Mouse (Mus musculus) neural tube, embryonic 14.5 days (tissue): ENCODE measurements around the gene Fgr. TPM values are rescaled to one million over a fixed set of nuclear protein-coding genes. Genes with fewer than 3 reads are reported as not detected.

Experiments
- ATAC-seq: fragments of 200-750 bp; cut with Nextera tagmentation; 2 replicates; pipeline ENCODE4 v1.8.0; 2017; ENCODE audit warnings: low read depth, mild to moderate bottlenecking, moderate TSS enrichment, moderate library complexity
- H3K27ac ChIP-seq: fragments of 300-500 bp; sonication (generic); 2 replicates; pipeline ENCODE4 v1.5.1; 2014; ENCODE audit warnings: low read depth, mild to moderate bottlenecking, control low read depth, low read length, moderate library complexity, mixed read lengths
- H3K27me3 ChIP-seq: fragments of 300-500 bp; sonication (generic); 2 replicates; pipeline ENCODE4 v1.6.1; 2014; ENCODE audit warnings: low read length; ENCODE audit not compliant: control insufficient read depth, insufficient read depth
- H3K36me3 ChIP-seq: fragments of 300-500 bp; sonication (generic); 2 replicates; pipeline ENCODE4 v1.6.1; 2014; ENCODE audit warnings: low read length, mixed read lengths; ENCODE audit not compliant: control insufficient read depth, insufficient read depth
- H3K4me1 ChIP-seq: fragments of 300-500 bp; sonication (generic); 2 replicates; pipeline ENCODE4 v1.6.1; 2014; ENCODE audit warnings: low read length; ENCODE audit not compliant: control insufficient read depth, insufficient read depth
- H3K4me2 ChIP-seq: fragments of 300-500 bp; sonication (generic); 2 replicates; pipeline ENCODE4 v1.6.1; 2014; ENCODE audit warnings: mild to moderate bottlenecking, low read depth, low read length, control low read depth
- H3K4me3 ChIP-seq: fragments of 300-500 bp; sonication (generic); 2 replicates; pipeline ENCODE4 v1.5.1; 2014; ENCODE audit warnings: low read depth, low read length, control low read depth, mixed read lengths
- H3K9ac ChIP-seq: fragments of 300-500 bp; sonication (generic); replicated peaks from 2 replicates; pipeline ENCODE4 v1.6.1; 2014; ENCODE audit warnings: low read depth, mild to moderate bottlenecking, control low read depth, low read length, mixed read lengths
- H3K9me3 ChIP-seq: fragments of 300-500 bp; sonication (generic); 2 replicates; pipeline ENCODE4 v1.6.1; 2016; ENCODE audit warnings: low read length; ENCODE audit not compliant: control insufficient read depth
- WGBS: fragments of 180-500 bp; shearing (Covaris S2); extraction: QIAGEN DNeasy Blood & Tissue Kit; methylation state at CpG from one replicate; pipeline ENCODE4 v1.1.7; 2014; 5-methylcytosine and 5-hydroxymethylcytosine counted together
- polyA plus RNA-seq: library from polyadenylated mRNA; unstranded; fragments of >200 nt; fragmentation: Nextera tagmentation; extraction: Ambion mirVana; gene quantifications from 2 replicates; pipeline ENCODE4 v1.2.1, GENCODE M21; 2014

Fgr gene
- polyA plus RNA-seq, 1 experiment from 2014 or later: not detected

DNA sequence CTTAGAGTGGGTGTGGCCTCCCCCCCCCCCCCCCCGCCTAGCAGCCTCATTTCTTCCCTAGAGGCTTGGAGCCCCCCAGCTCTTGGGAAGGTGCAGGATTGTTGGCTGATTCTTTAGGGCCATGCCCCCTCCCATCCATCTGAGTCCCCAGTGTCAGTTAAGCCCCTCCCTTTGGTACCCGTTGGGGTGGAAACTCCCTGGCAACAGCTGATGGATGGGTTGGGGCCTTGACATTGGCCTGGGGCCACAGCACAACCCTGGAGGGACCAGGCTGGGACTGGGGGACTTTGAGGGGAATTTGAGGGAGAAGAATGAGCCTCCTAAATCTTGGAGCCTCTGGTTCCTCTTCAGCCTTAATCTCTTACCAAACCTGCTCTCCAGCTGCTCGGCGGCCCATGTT lies 50.5 kb downstream of the Fgr start:
- no peaks in the 10 kb centered on the region for H3K27me3 ChIP-seq
- WGBS: 15% methylated on average over 4 of the region's 4 CpGs
- no peaks in the 10 kb centered on the region for H3K36me3 ChIP-seq
- peaks cover 70% of the 10 kb centered on the region for H3K4me1 ChIP-seq
- H3K9ac ChIP-seq: no peak overlapping the region
- H3K27ac ChIP-seq: peak overlapping the region; percentile 2
- no peak overlapping the region for H3K4me2 ChIP-seq
- H3K9me3 ChIP-seq: no peaks in the 10 kb centered on the region
- H3K4me3 ChIP-seq: no peak overlapping the region
- no peak for ATAC-seq

DNA sequence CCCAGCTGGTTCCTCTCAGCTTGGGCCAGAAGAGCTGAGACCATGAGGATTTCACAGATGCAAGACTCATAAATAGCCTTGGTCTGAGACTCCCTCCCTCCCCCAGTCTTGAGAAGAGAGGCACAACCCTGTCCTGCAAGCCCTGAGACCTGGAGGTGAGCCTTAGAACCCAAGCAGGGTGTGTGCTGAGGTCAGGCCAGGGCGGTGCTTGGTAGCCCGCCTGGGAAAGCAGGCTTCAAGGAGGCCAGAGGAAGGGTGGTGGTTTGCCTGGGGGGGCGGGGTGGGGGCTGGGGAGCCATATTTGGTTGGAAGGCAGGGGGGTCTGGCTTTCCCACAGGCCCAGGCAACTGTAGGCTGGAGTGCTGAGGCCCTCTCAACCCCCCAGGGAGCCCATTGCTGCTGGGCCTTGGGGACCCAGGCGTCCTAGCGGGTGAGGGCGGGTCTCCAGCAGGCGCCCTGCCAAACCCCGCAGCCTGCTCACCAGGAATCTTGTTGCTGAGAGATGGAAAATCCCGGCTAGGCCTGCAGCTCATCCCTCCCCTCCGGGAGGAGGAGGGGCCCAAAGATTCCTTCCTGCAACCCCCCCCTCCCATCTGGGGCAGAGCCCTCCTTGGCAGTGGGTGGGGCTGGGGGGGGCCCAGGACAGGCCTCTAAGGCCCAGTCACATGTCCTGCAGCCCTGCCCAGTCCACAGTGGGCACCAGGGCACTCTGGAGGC lies 51.2 kb downstream of the Fgr start:
- Histone ChIP-seq H3K9ac (no peak overlapping the region), H3K27ac (peak overlapping the region; percentile 2), H3K9me3 (no peaks in the 10 kb centered on the region), H3K27me3 (no peaks in the 10 kb centered on the region), H3K4me1 (peaks cover 67% of the 10 kb centered on the region), H3K4me3 (no peak overlapping the region), H3K36me3 (no peaks in the 10 kb centered on the region), H3K4me2 (no peak overlapping the region)
- WGBS: 13% methylated on average over 8 of the region's 10 CpGs
- ATAC-seq: 0 out of 2 replicates have a peak, but pooled peaks have one; percentile 43

GRCm38 (mm10) chr4:133026272-133026671 lies 52.4 kb downstream of the Fgr start:
- Histone ChIP-seq H3K4me3 (no peak overlapping the region), H3K27ac (peak overlapping the region; percentile 2; the same call in 1 of the 2 replicates), H3K4me1 (peaks cover 56% of the 10 kb centered on the region), H3K9ac (peak overlapping the region; percentile 16; the same call in 1 of the 2 replicates), H3K9me3 (no peaks in the 10 kb centered on the region), H3K27me3 (no peaks in the 10 kb centered on the region), H3K4me2 (no peak overlapping the region), H3K36me3 (no peaks in the 10 kb centered on the region)
- WGBS: 72% methylated on average over 10 of the region's 10 CpGs
- ATAC-seq: no peak

- Histone ChIP-seq H3K4me1 (peaks cover 50% of the 10 kb centered on the region), H3K9me3 (no peaks in the 10 kb centered on the region), H3K36me3 (no peaks in the 10 kb centered on the region), H3K27ac (no peak overlapping the region), H3K27me3 (no peaks in the 10 kb centered on the region), H3K9ac (no peak overlapping the region), H3K4me3 (no peak overlapping the region), H3K4me2 (no peak overlapping the region)
- 21% methylated on average over 2 of the region's 2 CpGs for WGBS
- no peak for ATAC-seq
Observed at GRCm38 (mm10) chr4:133026826-133027375, 53.0 kb downstream of the Fgr start.

DNA sequence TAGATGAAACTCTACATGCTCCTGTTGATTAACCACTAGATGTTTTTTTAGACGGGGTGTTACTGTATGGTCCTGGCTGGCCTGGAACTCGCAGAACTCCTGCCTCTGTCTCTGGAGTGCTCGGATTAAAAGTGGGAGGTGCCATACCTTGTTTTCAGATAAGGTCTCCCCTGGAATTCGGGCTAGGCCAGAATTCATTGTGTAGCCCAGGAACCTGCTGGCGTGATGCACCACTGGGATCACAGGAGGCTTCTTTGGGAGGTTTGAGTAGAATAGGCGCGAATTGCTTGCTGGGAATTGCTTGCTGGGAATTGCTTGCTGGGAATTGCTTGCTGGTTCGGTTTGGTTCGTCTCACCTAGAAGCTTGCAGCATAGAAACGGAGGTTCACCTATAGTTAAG lies 53.8 kb downstream of the Fgr start:
- no peak overlapping the region for H3K4me2 ChIP-seq
- WGBS: 78% methylated on average over 10 of the region's 10 CpGs
- no peaks in the 10 kb centered on the region for H3K36me3 ChIP-seq
- ATAC-seq: no peak
- no peak overlapping the region for H3K27ac ChIP-seq
- H3K9me3 ChIP-seq: no peaks in the 10 kb centered on the region
- no peaks in the 10 kb centered on the region for H3K27me3 ChIP-seq
- H3K4me3 ChIP-seq: no peak overlapping the region
- peaks cover 41% of the 10 kb centered on the region for H3K4me1 ChIP-seq
- no peak overlapping the region for H3K9ac ChIP-seq

DNA sequence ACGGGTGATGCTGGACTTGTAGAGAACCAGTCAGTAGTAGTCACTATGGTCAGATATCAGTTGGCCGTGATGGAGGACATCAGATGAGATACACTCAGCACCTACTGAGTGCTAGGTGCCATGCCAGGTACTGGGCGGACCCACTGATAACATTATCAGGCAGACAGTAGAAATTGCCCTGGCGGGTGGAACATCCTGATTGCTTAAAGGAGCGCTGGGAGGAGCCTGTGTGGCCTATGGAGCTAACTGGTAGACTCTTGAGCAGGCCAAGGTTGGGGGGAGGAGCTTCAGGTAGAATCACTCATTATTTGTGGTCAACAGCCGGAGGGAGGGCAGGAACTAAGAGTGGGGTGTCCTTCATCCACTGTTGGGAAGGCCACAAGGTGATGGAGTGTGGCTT lies 54.3 kb downstream of the Fgr start:
- H3K4me3 ChIP-seq: no peak overlapping the region
- ATAC-seq: no peak
- H3K27ac ChIP-seq: no peak overlapping the region
- no peak overlapping the region for H3K9ac ChIP-seq
- H3K4me1 ChIP-seq: peaks cover 37% of the 10 kb centered on the region
- no peaks in the 10 kb centered on the region for H3K36me3 ChIP-seq
- WGBS: 95% methylated on average over 6 of the region's 6 CpGs
- no peaks in the 10 kb centered on the region for H3K27me3 ChIP-seq
- no peak overlapping the region for H3K4me2 ChIP-seq
- H3K9me3 ChIP-seq: no peaks in the 10 kb centered on the region

- peaks cover 30% of the 10 kb centered on the region for H3K4me1 ChIP-seq
- no peak overlapping the region for H3K4me3 ChIP-seq
- H3K9ac ChIP-seq: no peak overlapping the region
- H3K9me3 ChIP-seq: no peaks in the 10 kb centered on the region
- 93% methylated on average over 6 of the region's 6 CpGs for WGBS
- H3K27ac ChIP-seq: no peak overlapping the region
- H3K27me3 ChIP-seq: no peaks in the 10 kb centered on the region
- H3K4me2 ChIP-seq: no peak overlapping the region
- no peak for ATAC-seq
- H3K36me3 ChIP-seq: no peaks in the 10 kb centered on the region
Observed at GRCm38 (mm10) chr4:133028875-133029274, 55.0 kb downstream of the Fgr start.

GRCm38 (mm10) chr4:133032410-133033095 lies 58.7 kb downstream of the Fgr start:
- Histone ChIP-seq H3K36me3 (no peaks in the 10 kb centered on the region; the same call in 1 of the 2 replicates), H3K4me2 (no peak overlapping the region), H3K27me3 (no peaks in the 10 kb centered on the region), H3K27ac (no peak overlapping the region), H3K9ac (no peak overlapping the region), H3K4me3 (no peak overlapping the region), H3K9me3 (no peaks in the 10 kb centered on the region), H3K4me1 (peaks cover 5% of the 10 kb centered on the region; the same call in 1 of the 2 replicates)
- no peak for ATAC-seq
- WGBS: 89% methylated on average over 8 of the region's 8 CpGs

DNA sequence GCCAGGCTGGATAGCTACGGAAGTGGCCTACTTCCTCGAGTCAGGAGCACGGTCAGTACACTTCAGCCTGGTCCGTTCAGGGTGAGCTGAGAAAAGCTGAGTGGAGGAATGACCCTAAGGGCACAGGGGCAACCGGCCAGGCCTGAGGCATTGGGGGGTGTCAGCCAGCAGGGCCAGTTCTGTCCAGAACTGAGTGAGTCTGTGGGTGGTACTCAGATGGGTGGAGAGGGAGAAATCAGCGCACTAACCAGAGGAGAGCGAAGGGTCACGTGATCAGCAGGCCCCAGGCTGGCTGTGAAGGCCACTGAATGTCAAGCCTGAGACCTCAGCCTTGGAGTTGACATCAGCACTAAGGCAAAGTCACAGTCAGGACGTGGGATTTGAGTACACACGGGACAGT lies 60.6 kb downstream of the Fgr start:
- no peaks in the 10 kb centered on the region for H3K9me3 ChIP-seq
- peaks cover 18% of the 10 kb centered on the region for H3K4me1 ChIP-seq
- ATAC-seq: no peak
- 84% methylated on average over 10 of the region's 10 CpGs for WGBS
- H3K9ac ChIP-seq: no peak overlapping the region
- H3K4me3 ChIP-seq: no peak overlapping the region
- H3K27ac ChIP-seq: no peak overlapping the region
- no peaks in the 10 kb centered on the region for H3K27me3 ChIP-seq
- no peaks in the 10 kb centered on the region; the same call in 1 of the 2 replicates for H3K36me3 ChIP-seq
- H3K4me2 ChIP-seq: no peak overlapping the region
